Mouse (Mus musculus) heart, postnatal 0 days (tissue): Measurements from ENCODE around the gene Plekha3.

Experiments used
- CTCF ChIP-seq: IDR thresholded peaks from 2 replicates; pipeline ENCODE4 v1.5.1; 2016; ENCODE audit warnings: antibody characterized with exemption, control low read depth, low read depth
- EP300 ChIP-seq: IDR thresholded peaks from 2 replicates; pipeline ENCODE4 v1.6.1; 2016; ENCODE audit warnings: antibody characterized with exemption, low read depth

GRCm38 (mm10) chr2:76688162-76688561 is 13.1 kb downstream of the Plekha3 start:
- TF ChIP-seq CTCF (no peak), EP300 (no peak)
